Mouse (Mus musculus) left cerebral cortex, postnatal 36 days (tissue): Measurements from ENCODE around the gene Hoxa4. TPM values are rescaled to one million over a fixed set of nuclear protein-coding genes. Genes with fewer than 3 reads are reported as not detected.
A peak's percentile ranks its signal among the peaks of the same experiment; 100 is the strongest.

ENCODE experiments used
- DNase-seq, 2 experiments: peaks; one replicate each; pipeline ENCODE4 v3.0.0; 2021 to 2022; ENCODE audit warnings: low spot score in 2 of 2, mixed read lengths in 1 of 2
- intact Hi-C: fragments of 180-260 bp; cut with DNase I; formaldehyde crosslinking; loops from one replicate; pipeline ENCODE4 v1.15.1; 2025
- total RNA-seq, 2 experiments: library from RNA; stranded (reverse); gene quantifications; 2 replicates each; pipeline ENCODE4 v1.2.3; 2021

Gene Hoxa4
- total RNA-seq, 2 experiments from 2014 or later: not detected

DNA sequence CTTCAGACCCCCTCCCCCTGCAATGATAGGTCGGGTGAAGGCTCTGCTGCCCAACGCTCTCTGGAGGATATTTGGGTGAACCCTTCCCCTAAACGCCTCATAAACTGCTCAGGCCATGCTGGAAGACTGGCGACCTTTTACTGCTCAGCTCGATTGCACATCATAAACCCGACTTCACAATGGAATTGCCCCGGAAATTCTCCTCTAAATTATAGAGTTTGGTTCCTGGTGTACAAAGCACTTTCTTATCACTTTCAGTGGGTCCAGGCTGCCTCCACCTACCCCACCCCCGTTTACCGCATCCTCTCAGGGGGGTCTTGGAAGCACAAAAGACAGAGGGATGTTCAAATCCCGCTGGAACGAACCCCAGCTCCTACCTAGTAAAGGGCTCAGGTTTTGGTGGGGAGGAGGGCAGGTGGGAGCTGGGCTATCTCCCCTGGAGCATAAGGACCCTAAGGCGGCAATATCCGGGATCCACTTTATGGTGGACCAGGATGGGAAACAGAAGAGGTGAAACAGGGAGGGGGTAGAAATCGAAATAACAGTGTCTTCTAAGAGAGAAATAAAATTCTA lies 27.2 kb upstream of the Hoxa4 start:
- intact Hi-C loops: loop anchor here (5.0 kb wide), 1 partner anchor 1036 kb away; no protein-coding TSS in a partner anchor
- DNase-seq: no peak

DNA sequence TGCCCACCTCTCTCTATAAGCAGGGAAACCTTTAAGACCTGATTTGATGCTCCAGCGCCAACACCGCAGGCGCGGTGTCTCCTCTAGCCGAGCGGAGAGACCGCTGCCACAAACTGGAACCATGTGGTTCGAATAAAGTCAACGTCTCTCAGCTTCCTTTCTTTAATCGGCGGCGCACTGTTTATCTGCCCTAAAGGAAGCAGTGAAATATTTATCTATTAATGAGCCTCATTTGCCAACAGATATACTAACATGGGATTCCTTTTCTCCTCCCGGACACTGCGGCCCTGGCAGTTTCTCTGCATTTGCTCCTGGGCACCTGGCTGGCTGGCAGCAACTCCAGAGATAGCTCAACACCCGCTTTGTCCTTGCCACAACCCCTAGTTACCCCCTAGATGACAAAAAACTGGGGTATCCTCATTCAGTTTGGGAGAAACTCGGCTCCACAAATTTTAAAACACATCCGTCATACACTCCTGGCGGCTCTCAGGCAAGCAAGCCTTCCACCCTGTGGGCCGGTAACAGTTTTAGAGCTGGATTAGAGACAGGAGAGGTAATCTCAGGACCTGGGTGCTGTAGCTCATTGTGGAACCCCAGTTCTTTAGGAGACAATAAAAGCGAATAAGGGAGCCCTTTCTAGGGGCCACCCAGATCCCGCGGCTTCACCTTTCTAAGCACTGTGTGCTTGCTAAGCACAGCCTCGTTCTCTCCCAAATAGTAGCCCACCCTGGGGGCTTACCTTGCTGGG lies 26.5 kb upstream of the Hoxa4 start:
- intact Hi-C loops: loop anchor here (5.0 kb wide), 1 partner anchor 1036 kb away; no protein-coding TSS in a partner anchor
- DNase-seq: no peak

DNA sequence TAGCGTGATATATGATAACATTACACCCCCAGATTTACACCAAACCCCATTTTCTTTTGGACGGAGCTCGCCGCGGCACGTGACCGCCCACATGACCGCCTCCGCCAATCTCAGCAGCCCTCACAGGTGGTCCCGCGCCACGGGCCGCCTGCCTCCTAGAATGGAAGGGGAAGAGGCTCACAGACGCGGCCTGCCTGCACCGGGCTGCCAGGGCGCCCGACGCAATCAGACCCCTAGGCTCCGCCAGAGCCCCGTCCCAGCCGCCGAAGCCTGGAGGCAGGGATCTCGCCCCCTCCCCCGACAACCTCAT lies 25.9 kb upstream of the Hoxa4 start:
- DNase-seq: no peak
- intact Hi-C loops: loop anchor here (5.0 kb wide), 1 partner anchor 1035 kb away; no protein-coding TSS in a partner anchor

DNA sequence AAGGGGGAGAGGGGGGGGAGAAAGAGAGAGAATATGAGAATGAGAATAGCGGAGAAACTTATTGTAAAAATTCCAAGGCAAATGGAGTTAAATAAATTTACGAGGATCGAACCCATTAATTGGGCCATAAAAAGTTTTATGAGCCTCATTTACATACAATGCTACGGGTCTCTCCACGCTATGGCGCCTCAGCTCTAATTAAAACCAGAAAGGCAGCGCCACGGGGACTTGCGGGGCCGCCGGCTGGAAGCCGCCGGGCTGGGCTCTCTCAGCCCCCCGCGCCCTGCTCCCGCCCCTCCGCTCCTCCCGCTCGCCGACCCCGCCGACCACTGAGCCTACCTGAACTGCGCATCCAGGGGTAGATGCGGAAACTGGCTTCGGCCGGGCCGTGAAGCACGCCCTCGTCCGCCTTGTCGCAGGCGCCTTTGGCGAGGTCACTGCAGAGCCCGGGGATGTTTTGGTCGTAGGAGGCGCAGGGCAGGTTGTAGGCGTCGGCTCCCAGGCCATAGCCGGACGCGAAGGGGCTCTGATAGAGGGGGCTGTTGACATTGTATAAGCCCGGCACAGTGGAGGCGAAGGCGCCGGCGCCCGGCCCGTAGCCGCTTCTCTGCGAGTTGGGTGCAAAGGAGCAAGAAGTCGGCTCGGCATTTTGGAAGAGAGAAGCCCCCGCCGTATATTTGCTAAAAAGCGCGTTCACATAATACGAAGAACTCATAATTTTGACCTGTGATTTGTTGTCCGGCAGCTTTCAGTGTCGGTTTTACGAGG lies 25.3 kb upstream of the Hoxa4 start:
- DNase-seq: no peak
- intact Hi-C loops: loop anchor here (5.0 kb wide), 1 partner anchor 1035 kb away; no protein-coding TSS in a partner anchor

- intact Hi-C loops: loop anchor here (5.0 kb wide), 1 partner anchor 1034 kb away; no protein-coding TSS in a partner anchor
- no peak for DNase-seq
Observed at GRCm38 (mm10) chr6:52215771-52216535, 24.4 kb upstream of the Hoxa4 start.

GRCm38 (mm10) chr6:52215070-52215469 lies 23.5 kb upstream of the Hoxa4 start:
- intact Hi-C loops: loop anchor here (5.0 kb wide), 1 partner anchor 1033 kb away; no protein-coding TSS in a partner anchor
- DNase-seq: no peak

DNA sequence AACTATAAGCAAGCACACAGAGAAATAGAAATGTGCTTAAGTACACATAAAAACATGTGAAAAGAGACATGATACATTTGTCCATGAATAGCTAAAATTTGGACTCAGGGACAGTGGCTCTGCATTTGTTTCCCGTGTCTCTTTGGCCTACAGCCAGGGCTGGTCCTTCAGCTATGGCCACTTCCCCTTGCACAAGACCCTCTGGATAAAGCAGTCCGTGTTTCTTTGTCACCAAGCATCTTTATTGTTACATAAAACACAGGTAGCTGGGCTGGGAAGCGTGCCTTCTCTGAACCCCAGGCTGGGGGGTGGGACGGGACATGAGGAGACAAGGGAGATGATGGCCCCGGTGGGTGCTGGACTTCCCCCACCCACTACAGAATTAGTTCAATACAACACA lies 22.7 kb upstream of the Hoxa4 start:
- intact Hi-C loops: no loop called here
- no peak for DNase-seq

DNA sequence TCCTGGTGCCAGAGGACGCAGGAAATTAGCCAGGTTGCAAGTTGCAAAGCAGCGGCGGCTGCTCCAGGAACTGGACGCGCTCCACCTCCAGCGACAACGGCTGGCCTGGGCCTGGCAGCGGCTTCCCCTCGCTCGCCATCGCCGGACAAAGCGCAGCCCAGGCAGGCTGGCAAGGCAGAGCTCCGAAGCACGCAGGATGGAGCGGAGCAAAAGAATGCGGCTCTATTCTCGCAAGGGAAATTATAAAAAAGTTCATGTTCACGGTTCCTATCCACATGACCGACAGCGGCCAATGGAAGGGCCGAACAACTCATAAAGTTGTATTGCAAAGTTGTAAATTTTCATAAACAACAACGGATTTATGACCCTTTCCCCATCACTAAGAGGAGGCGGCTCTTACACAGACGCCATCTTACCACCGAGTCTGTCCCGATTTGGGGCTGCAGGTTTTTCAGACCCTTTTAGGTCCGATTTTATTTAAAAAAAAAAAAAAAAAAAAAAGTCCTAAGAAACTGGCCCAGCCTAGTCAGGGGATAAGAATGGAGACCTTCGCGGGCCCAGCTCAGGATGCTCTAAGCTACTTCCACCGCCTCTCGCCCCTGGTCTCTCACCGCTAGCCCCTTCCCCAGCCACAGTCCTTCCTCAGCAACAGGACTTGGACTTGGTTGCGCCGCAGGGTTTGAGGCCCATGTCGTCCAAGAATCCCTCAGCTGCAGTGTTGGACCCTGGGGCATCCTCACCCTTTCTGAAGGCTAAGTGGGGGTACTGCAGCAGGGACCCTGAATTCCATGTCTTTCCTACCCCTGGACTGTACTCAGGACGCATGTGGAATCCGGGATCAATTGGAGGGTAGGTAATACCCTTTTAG lies 21.8 kb upstream of the Hoxa4 start, which contains the start of the genes Hoxa3 and Gm28308:
Hoxa3 (minus strand) TSS at position 218 of the 868 bp plus-strand sequence.
Gm28308 (minus strand) TSS at position 221 of the 868 bp plus-strand sequence.
- DNase-seq: no peak

GRCm38 (mm10) chr6:52212556-52213118 lies 21.1 kb upstream of the Hoxa4 start:
- intact Hi-C loops: no loop called here
- peak in 1 of 2 experiments; percentile 2 for DNase-seq

More for the DNA sequence above, 21.8 kb upstream of the Hoxa4 start, which contains the start of the genes Hoxa3 and Gm28308:
- intact Hi-C loops: no loop called here

GRCm38 (mm10) chr6:52211961-52212360 lies 20.4 kb upstream of the Hoxa4 start:
- no peak for DNase-seq
- intact Hi-C loops: no loop called here

DNA sequence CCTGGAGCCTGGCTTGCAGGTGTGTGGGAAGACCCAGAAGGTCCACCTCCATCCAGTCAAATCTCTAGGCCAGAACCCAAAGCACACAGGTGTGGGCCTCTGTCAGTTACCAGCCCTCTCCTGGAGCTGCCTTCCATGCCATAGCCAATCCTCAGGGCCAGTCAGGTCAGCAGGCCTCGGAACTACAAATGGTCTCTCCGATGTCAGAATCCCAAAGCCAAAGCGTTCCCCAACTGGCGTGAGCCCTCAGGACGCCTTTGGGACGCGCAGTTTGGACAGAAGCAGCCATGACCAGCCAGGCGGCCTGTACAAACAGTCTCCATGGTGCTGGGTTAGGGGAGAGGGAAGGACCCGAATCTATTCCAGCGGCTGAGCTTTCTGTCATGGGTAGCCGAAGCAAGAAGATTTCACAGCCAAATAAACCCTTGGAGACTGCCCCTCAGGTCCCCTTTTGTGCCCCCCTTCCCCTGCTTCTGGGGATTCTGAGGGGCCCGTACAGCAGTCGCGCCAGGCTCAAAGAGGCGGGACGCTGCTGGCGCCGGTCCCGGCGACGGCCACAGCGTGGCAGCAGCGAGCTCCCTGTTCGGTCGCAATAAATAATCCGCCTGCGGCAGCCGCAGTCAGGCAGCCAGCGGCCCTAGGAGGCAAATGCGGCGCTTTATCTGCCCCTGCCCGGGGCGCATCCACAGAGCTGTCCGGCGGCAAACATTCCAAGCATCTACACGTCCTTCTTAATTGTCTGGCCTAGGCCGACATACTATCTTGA lies 19.8 kb upstream of the Hoxa4 start:
- intact Hi-C loops: no loop called here
- DNase-seq: peak in 1 of 2 experiments; percentile 64

GRCm38 (mm10) chr6:52209685-52210046 lies 18.1 kb upstream of the Hoxa4 start:
- no peak for DNase-seq
- intact Hi-C loops: no loop called here

DNA sequence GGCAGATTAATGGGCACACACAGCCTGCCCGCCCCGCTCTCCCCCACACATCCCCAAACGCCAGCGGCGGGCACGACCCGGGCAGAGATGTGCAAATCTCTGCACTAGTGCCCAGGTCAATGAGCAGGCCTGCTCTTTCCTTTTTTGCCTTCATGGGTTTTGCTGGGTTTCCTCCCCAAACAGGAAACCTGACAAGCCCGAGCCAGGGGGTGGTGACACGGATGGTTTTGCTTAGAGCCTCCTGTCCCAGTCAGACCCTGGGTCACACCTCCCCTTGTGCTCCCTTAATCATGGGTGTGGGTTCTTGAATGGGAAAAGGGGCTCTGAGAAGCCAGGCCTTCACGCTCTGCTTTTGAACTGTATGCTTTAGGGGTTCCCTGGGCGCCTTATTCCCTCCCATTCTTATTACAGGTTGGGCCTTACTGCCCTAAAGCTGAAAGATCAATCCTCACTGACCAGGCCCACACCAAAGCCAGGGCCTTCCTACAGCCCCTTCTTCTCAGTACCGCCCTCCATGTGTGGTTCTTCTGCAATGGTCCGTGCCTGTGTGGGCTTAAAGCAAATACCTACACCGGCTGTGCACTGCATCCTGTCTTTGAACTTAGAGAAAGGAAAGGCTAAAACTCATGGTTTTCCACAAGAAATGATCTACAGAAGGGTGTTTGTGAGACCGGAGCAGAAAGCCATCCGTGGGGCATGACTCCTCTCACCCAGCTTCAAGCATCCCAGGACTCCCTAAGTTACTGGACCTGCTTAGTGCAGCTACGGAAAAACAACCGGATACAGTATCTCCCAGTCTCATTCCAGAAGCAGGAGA lies 17.5 kb upstream of the Hoxa4 start:
- no peak for DNase-seq
- intact Hi-C loops: no loop called here

DNA sequence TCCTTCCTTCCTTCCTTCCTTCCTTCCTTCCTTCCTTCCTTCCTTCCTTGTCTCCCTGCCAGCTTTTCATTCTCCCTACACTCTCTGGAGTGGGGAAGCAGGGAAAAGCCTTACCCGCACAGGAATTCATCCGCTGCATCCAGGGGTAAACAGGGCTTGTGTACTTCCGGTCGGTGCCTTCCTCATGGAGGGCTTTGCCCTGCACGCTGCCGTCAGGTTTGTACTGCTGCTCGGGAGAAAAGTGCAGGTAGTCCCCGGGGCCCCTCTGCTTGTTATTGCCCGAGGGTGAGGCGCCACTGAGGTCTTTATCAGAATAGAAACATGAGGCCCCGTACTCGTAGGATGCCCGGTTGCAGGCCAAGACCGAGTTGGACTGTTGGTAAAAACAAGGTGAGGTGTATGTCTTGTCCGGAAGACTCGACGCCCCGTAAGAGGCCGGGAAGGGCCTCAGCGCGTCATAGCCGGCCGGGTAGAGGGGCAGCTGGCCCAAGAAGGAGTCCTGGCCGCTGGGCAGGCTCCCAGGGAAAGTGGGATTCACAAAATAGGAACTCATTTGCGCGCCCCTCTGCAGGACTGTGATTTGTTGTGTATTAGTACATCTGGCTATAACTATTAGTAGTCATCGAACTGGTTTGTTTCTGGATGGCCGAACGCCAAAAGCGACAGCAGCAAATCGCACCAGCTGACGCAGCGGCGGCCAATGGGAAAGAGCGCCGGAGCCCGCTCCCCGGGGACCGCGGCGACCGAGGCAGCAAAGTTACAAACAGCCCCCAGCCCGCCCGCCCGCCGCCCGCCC lies 16.7 kb upstream of the Hoxa4 start, which contains the start of gene Hoxa6:
Hoxa6 (minus strand) TSS at position 651 of the 796 bp plus-strand sequence.
- intact Hi-C loops: no loop called here

DNA sequence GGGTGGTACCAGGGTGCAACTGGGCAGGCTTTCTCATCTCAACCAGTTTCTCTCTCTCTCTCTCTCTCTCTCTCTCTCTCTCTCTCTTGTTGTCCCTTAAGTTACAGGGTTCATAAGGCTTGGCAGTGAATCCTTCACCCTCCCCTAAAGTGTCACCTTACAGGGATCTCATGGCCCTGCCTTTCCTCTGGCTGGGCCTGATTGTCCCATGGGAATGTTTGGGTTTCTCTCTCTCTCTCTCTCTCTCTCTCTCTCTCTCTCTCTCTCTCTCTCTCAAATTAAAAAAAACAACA lies 16.1 kb upstream of the Hoxa4 start:
- intact Hi-C loops: no loop called here
- no peak for DNase-seq

More for the DNA sequence above, 16.7 kb upstream of the Hoxa4 start, which contains the start of gene Hoxa6:
- no peak for DNase-seq
